Mouse (Mus musculus): ENCODE data around the gene Apoc4. TPM values are rescaled to one million over a fixed set of nuclear protein-coding genes. Genes with fewer than 3 reads are reported as not detected.

The Apoc4 gene
- polyA plus RNA-seq (2015; fragmentation: Nextera tagmentation; extraction: Ambion mirVana) = not detected in 2 replicates

- Histone ChIP-seq H3K4me3 (no peak within 1 kb of the TSS), H3K4me2 (no peak within 1 kb of the TSS), H3K36me3 (no peaks in the 10 kb centered on the region), H3K27ac (replicated peaks) (no peak within 1 kb of the TSS), H3K27me3 (no peaks in the 10 kb centered on the region), H3K9me3 (no peaks in the 10 kb centered on the region), H3K4me1 (replicated peaks) (no peaks in the 10 kb centered on the region), H3K9ac (no peak within 1 kb of the TSS)
- WGBS = 68% methylated on average over 8 of the region's 8 CpGs
- no peak for ATAC-seq (ENCODE audit: low FRiP score, low read depth)
Measured at GRCm38 (mm10) chr7:19681202-19681694, at the start of gene Apoc4, which contains the start of gene Gm44805. Gene Apoc4 (minus strand): TSS chr7:19681479. Gene Gm44805 (minus strand): TSS chr7:19681423.

- no peak for ATAC-seq (ENCODE audit: low FRiP score, low read depth)
- H3K4me1 ChIP-seq (replicated peaks) = no peaks in the 10 kb centered on the region
- H3K9me3 ChIP-seq = no peaks in the 10 kb centered on the region
- H3K27ac ChIP-seq (replicated peaks) = no peak overlapping the region
- H3K9ac ChIP-seq = no peak overlapping the region
- no peak overlapping the region for H3K4me2 ChIP-seq
- no peaks in the 10 kb centered on the region for H3K27me3 ChIP-seq
- WGBS = 92% methylated on average over 4 of the region's 4 CpGs
- H3K4me3 ChIP-seq = no peak overlapping the region
- H3K36me3 ChIP-seq = peaks cover 76% of the 10 kb centered on the region
Measured at GRCm38 (mm10) chr7:19726541-19726940, 45.3 kb upstream of the Apoc4 start.

- Histone ChIP-seq H3K36me3 (peaks cover 57% of the 10 kb centered on the region), H3K4me3 (no peak overlapping the region), H3K27ac (replicated peaks) (no peak overlapping the region), H3K4me1 (replicated peaks) (no peaks in the 10 kb centered on the region), H3K9me3 (no peaks in the 10 kb centered on the region), H3K4me2 (no peak overlapping the region), H3K9ac (no peak overlapping the region), H3K27me3 (no peaks in the 10 kb centered on the region)
- ATAC-seq (ENCODE audit: low FRiP score, low read depth) = no peak
- 96% methylated on average over 12 of the region's 12 CpGs for WGBS
Measured at GRCm38 (mm10) chr7:19724167-19724566, 42.9 kb upstream of the Apoc4 start.

GRCm38 (mm10) chr7:19722754-19723195 is 41.5 kb upstream of the Apoc4 start:
- Histone ChIP-seq H3K27ac (replicated peaks) (no peak overlapping the region), H3K4me1 (replicated peaks) (no peaks in the 10 kb centered on the region), H3K36me3 (peaks cover 43% of the 10 kb centered on the region), H3K4me2 (no peak overlapping the region), H3K27me3 (no peaks in the 10 kb centered on the region), H3K9me3 (no peaks in the 10 kb centered on the region), H3K9ac (no peak overlapping the region), H3K4me3 (no peak overlapping the region)
- no peak for ATAC-seq (ENCODE audit: low FRiP score, low read depth)
- WGBS = 88% methylated on average over 6 of the region's 6 CpGs

- Histone ChIP-seq H3K4me1 (replicated peaks) (peaks cover 14% of the 10 kb centered on the region), H3K9me3 (no peaks in the 10 kb centered on the region), H3K4me2 (no peak overlapping the region), H3K9ac (no peak overlapping the region), H3K27me3 (no peaks in the 10 kb centered on the region), H3K4me3 (no peak overlapping the region), H3K36me3 (peaks cover 21% of the 10 kb centered on the region), H3K27ac (replicated peaks) (no peak overlapping the region)
- ATAC-seq (ENCODE audit: low FRiP score, low read depth) = no peak
- WGBS = 94% methylated on average over 4 of the region's 4 CpGs
Measured at GRCm38 (mm10) chr7:19719200-19719599, 37.9 kb upstream of the Apoc4 start.

- 93% methylated on average over 5 of the region's 5 CpGs for WGBS
- Histone ChIP-seq H3K4me3 (no peak overlapping the region), H3K4me1 (replicated peaks) (peaks cover 21% of the 10 kb centered on the region), H3K9ac (no peak overlapping the region), H3K36me3 (peaks cover 17% of the 10 kb centered on the region), H3K4me2 (no peak overlapping the region), H3K27ac (replicated peaks) (no peak overlapping the region), H3K27me3 (no peaks in the 10 kb centered on the region), H3K9me3 (no peaks in the 10 kb centered on the region)
- no peak for ATAC-seq (ENCODE audit: low FRiP score, low read depth)
Measured at GRCm38 (mm10) chr7:19718297-19718952, 37.1 kb upstream of the Apoc4 start.

GRCm38 (mm10) chr7:19717346-19717745 is 36.1 kb upstream of the Apoc4 start:
- ATAC-seq (ENCODE audit: low FRiP score, low read depth) = no peak
- no peak overlapping the region for H3K27ac ChIP-seq (replicated peaks)
- peaks cover 25% of the 10 kb centered on the region for H3K4me1 ChIP-seq (replicated peaks)
- H3K9me3 ChIP-seq = no peaks in the 10 kb centered on the region
- WGBS = 96% methylated on average over 4 of the region's 4 CpGs
- no peak overlapping the region for H3K4me2 ChIP-seq
- H3K27me3 ChIP-seq = no peaks in the 10 kb centered on the region
- no peak overlapping the region for H3K4me3 ChIP-seq
- no peak overlapping the region for H3K9ac ChIP-seq
- peaks cover 11% of the 10 kb centered on the region for H3K36me3 ChIP-seq

- peaks cover 16% of the 10 kb centered on the region for H3K36me3 ChIP-seq
- H3K9ac ChIP-seq = peak overlapping the region; percentile 36; the same call in 1 of the 2 replicates
- no peaks in the 10 kb centered on the region for H3K27me3 ChIP-seq
- H3K4me1 ChIP-seq (replicated peaks) = peaks cover 25% of the 10 kb centered on the region
- peak overlapping the region; percentile 35; the same call in 1 of the 2 replicates for H3K4me3 ChIP-seq
- no peak for ATAC-seq (ENCODE audit: low FRiP score, low read depth)
- peak overlapping the region; percentile 56 for H3K4me2 ChIP-seq
- H3K27ac ChIP-seq (replicated peaks) = peak overlapping the region; percentile 92
- no peaks in the 10 kb centered on the region for H3K9me3 ChIP-seq
- WGBS = 90% methylated on average over 2 of the region's 2 CpGs
Measured at GRCm38 (mm10) chr7:19716822-19717221, 35.5 kb upstream of the Apoc4 start.

- Histone ChIP-seq H3K27me3 (no peaks in the 10 kb centered on the region), H3K27ac (replicated peaks) (peak overlapping the region; percentile 92), H3K9me3 (no peaks in the 10 kb centered on the region), H3K4me2 (peak overlapping the region; percentile 56), H3K4me1 (replicated peaks) (peaks cover 25% of the 10 kb centered on the region), H3K36me3 (peaks cover 16% of the 10 kb centered on the region), H3K4me3 (peak overlapping the region; percentile 35), H3K9ac (peak overlapping the region; percentile 36)
- ATAC-seq (ENCODE audit: low FRiP score, low read depth) = no peak
- WGBS = 5% methylated on average over 18 of the region's 18 CpGs
Measured at GRCm38 (mm10) chr7:19716055-19716682, 34.9 kb upstream of the Apoc4 start.

- Histone ChIP-seq H3K4me3 (peak within 1 kb of the TSS; percentile 66), H3K9me3 (no peaks in the 10 kb centered on the region), H3K27ac (replicated peaks) (peak within 1 kb of the TSS; percentile 92), H3K9ac (peak within 1 kb of the TSS; percentile 79), H3K36me3 (peaks cover 20% of the 10 kb centered on the region), H3K4me2 (peak within 1 kb of the TSS; percentile 77), H3K27me3 (no peaks in the 10 kb centered on the region), H3K4me1 (replicated peaks) (peaks cover 25% of the 10 kb centered on the region)
- ATAC-seq (ENCODE audit: low FRiP score, low read depth) = peak; percentile 99
- under 1% methylated on average over 58 of the region's 59 CpGs for WGBS
Measured at GRCm38 (mm10) chr7:19715239-19716054, 34.2 kb upstream of the Apoc4 start, which contains the start of gene Tomm40. Gene Tomm40 (minus strand): TSS chr7:19715438.

GRCm38 (mm10) chr7:19714836-19715235 is 33.6 kb upstream of the Apoc4 start:
- no peaks in the 10 kb centered on the region for H3K27me3 ChIP-seq
- peak overlapping the region; percentile 77 for H3K4me2 ChIP-seq
- peak overlapping the region; percentile 66 for H3K4me3 ChIP-seq
- 0% methylated on average over 38 of the region's 39 CpGs for WGBS
- H3K9ac ChIP-seq = peak overlapping the region; percentile 79
- peaks cover 25% of the 10 kb centered on the region for H3K36me3 ChIP-seq
- H3K27ac ChIP-seq (replicated peaks) = peak overlapping the region; percentile 75
- peaks cover 25% of the 10 kb centered on the region for H3K4me1 ChIP-seq (replicated peaks)
- H3K9me3 ChIP-seq = no peaks in the 10 kb centered on the region
- ATAC-seq (ENCODE audit: low FRiP score, low read depth) = no peak

Data from hindbrain, embryonic 15.5 days (tissue).